Mouse (Mus musculus): ENCODE results near the gene Il2rb.

Gene Il2rb

DNA sequence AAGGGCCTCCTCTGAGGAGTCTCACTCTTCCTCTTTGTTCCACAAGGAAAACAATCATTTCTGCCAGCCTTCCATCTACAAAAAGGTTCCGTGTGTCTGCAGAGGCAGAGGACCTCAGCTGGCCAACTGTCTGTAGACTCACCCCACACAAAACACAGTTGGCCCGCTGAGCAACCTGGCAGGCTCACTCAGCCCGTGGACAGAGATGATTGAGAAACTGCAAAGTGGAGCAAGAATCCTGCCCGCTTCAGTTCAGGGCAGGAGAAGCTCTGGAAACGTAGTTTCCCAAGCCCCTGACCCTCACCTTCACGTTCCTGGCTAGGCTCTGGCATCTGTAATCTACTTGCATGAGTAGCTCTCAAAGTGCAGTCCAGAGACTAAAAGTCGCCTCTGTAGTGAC lies 48.0 kb downstream of the Il2rb start:
- no peak for DNase-seq

DNA sequence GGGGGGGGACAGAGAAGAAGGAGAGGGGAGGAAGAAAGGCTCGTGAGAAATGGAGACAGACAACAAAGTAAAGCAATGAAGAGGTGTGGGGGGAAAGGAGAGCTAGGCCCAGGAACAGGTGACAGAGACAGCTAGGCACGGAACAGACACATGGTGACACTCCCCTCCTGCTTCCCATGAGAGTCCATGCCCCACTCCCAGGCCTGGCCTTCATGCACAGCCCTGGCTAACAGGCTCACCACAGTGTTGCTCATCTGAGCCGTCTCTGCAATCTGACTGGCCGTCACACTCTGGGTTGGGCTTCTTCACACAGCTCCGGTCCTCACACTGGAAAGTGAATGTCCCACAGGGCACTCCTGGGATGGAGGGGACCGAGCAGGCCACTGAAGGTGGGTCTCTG lies 51.2 kb downstream of the Il2rb start:
- DNase-seq, result no peak

DNA sequence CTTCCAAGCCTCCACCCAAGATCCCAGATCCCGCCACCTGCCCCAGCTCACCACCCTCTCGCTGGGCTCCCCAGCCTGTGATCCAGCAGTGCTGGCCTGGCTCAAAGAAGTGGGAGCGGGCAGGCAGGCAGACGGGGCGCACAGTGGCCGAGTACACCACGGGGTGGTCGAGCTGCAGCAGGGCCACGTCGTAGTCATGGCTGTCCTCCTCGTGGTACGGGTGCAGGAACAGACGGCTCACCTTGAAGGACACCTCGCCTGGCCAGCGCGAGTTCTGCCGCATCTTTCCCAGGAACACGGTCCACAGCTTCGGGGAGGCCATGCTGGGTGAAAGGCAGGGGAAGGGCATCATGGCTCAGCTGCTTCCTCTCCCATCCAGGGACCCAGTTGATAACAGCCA lies 52.8 kb downstream of the Il2rb start:
- no peak for DNase-seq

DNA sequence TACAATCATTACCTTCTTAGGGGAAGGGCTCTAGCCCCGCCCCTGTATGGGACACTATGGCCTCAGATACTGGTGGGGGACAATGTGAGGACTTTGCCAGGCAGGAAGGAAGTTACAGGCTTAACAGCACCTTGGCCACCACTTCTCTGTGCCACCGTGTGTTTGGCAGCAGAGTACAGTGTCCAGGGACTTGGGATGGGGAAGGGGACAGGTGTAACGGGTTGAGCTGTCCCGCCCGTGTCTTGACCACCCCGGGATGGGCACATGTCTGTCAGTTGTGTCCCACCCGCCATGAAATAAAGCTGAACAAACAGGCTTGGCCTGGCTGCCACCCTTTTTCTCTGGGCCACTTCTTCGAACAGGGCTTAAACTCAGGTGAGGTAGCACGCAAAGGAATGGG lies 56.1 kb downstream of the Il2rb start:
- DNase-seq, result no peak

DNA sequence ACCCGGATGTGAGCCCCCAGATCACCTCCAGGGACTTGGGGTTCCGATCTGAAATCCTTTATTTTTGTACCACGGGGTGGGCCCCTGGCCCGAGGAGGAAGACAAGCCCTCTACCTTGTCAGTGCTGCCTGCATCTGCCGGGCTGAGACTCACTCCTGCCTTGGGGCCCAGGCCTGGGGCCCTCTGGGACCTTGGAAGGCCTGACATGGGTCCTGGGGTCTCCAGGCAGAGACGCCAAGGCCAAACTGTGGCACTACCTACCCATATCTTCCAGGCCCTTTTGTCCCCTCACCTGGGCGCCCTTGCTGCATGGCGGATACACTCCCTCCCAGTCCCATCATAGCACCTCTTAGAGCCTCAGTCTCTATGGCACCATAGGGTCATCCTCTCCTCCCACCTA lies 56.6 kb downstream of the Il2rb start:
- no peak for DNase-seq

DNA sequence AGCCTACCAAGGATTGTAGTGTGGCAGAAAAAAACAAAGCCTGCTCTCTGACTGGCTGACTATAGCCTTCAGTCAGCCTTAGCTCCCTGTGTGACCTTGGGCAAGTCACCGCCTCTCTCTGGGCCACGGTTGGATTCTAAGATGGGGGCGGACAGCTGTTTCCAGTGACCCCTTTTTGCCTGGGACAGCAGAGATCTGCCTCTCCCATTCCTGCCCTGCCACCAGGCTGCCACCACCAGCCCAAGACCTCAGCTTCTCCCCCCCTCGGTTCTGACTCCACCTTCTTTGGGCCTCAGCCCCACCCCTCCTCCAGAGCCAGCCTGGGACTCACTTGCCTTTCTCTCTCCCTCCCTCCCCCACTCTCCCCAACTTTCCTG lies 57.1 kb downstream of the Il2rb start:
- no peak for DNase-seq

DNA sequence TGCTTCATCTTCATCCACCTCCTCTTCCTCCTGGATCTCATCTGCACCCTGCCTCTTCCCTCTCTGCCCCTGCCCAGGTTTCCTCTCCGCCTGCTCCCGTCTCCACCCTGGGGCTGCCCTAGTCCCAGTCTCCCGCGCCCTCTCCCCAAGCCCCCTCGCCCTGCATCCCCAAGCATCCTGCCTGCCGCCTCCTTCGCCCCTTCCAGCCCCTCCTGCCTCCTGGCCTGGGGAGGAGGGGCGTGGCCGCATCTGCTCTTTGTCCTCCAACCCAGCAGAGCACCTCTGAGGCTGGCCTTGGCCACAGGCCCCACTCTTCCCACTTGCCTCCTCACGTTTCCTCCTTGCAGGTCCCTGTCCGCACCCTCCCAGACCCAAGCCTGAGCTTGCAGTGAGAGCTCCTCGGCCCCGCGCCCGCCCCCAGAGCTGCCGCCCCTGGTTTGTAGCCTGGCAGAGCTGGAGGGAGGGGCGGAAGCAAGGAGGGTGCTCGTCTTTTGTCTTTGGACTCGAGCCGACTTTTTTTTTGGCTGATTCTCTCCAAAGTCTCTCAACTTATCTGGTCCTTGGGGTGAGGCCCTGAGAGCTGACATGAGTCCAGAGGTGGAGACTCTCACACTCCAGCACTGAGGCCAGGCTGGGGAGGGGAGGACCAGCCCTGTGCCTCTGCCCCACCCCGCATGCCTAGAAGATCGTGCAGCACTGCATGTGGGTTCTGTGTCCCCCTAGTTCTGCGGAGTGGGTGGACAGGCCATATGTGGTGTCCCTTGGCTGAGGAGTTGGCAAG lies 57.6 kb downstream of the Il2rb start:
- peak; percentile 55 to 67 for DNase-seq

DNA sequence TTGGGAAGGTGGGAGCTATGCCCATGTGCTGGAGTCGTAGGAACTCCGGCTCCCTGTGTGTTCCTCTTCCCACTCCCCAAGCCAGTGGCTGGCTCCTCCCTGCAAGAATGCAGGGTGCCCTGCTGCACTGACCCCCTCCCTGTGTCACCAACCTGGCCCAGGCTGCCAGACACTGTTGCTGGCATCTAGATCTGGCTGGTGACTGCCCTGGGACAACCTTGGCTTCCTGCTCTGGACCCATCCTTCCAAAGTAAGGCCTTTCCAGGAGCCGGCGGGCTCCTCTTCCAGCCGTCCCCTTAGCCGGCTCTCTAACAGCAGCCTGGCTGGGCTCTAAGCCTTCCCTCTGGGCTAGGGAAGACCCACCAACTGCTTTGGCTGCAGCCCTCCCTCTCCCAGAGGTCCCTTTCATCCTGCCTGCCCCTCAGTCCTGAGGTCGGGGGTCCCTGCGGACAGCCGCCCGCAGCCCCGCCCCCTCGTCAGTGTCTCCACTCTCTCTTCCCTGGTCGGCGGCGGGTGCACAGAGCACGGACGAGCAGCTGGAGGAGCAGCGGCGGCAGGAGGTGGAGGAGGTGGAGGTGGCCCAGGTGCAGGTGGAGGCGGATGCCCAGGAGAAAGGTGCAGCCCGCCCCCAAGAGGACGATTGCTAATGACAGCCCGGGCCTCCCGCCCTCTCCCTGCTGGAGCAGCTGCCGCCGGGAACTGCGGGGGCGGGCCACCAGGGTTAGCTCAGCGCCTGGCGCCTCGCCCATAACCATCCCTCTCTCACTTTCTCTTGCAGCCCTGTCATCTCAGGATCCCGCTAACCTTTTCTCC lies 58.5 kb downstream of the Il2rb start:
- peak; percentile 95 to 96 for DNase-seq

DNA sequence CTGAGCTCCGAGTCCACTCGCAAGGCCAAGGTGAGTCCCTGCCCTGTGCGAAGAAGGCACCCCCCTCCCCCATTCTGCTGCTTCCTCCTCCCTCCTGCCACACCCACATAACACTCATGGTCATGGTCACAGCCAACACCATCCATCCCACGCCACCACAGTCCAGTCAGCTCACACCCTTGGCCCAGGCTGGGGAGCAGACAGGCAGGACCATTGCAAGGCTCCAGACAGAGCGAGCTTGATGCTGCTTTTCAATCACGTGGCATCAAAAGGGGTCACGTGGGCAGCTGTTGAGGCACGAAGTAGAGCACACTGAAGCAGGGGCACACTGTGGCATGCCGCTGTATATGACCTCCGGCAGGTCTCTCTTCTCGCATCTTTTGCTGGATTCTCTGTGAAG lies 59.4 kb downstream of the Il2rb start:
- DNase-seq, result peak in 1 of 2 experiments; percentile 33

DNA sequence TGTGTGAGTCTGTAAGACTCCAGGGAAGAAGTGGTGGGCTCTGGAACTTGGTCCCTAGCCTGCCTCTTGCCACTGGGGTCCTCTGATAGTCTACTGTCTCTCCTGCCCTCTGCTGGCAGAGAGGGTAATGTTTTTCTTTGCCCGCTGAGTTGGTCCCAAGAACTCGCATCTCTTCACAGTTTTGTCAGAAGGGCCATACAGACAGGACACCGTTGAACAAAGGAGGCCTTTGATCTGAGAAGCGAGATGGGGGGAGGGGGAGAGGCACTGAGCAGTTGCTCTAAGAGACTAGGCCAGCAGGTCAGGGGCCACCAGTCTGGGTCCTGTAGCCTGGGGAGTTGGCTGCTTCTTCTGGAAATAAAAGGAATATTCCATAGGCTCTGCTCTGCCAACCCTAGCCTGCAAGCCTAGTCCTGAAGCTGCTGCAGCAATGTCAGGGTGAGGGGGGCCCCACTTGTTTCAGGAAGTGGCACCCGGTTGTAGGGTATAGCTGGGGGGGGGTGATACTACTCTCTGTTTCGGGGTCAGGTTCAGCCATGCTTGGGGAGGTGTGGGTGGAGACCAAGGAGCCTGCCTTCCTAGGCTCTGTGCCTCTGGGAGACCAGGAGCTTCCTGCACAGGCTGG lies 60.1 kb downstream of the Il2rb start:
- peak; percentile 51 to 60 for DNase-seq

DNA sequence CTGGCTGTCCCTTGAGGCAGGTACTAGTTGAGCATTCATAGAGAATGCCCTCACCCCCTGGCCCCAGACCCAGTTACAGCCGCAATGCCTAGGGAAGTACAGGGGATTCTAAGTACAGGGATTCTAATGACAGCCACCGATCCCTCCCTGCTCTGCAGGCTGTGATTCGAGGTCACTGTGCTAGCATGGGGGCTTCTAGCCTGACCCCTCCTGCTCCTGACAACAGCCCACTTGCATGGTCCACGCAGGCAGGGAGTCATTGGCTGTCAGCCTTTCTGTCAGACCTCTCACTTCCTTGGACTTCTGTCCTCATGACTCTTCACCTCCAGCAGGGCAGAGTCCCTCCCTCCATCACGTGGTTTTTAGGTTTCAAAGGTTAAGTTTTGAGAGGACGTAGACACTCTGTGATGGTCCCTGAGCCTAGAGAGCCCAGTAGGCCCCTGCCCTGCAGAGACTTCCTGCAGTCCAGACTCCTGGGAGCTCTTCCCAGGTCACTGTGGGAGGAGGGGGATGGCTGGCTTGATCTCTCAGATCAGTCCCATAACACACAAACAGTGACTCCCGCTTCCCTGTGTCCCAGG lies 63.4 kb downstream of the Il2rb start:
- no peak for DNase-seq

DNA sequence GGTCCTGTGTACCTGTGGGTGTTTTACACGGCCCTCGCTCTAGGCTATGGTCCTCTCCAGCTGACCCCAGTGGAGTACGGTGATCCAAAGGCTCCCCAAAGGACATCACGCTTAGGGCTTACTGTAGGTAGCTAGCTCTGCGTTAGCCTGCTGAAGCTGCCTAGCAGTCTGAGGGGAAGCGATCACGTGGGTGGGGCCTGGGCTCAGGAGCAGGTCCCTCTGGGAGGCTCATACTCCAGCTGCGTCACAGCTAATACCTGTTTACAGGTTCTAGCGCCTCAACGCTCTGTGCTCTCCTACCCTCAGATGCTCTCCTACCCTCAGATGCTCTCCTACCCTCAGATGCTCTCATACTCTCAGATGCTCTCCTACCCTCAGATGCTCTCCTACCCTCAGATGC lies 64.2 kb downstream of the Il2rb start:
- DNase-seq, result peak in 1 of 2 experiments; percentile 9

DNA sequence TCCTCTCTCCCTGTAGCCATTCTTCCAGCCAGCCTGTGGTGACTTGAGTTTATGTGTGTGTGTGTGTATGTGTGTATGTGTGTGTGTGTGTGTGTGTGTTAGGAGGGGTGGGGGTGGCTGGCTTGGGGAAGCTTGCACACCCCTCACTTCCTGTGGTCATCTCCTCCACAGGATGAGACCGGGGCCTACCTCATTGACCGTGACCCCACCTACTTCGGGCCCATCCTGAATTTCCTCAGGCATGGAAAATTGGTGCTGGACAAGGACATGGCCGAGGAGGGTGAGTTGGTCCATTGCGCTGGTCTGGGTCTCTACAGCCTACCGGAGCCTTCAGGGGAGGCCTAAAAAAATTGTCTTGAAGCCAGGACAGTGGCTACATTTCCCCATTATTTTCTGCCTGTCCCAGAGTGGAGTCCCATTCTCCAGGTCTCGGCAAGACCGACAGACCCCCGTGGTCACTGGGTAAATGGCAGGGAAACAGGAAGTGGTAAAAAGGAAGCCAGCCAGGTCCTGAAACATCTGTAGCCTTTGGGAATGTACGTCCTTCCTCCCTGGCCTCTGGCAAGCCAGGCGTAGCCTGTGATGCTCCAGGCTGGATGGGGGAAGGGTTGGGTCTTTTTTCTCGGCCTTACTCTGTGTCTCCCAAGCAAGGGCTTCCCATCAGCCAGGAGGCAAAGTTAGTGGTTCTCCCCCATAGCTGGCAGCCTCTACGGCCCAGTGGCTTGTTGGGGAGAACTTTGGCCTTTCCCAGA lies 65.0 kb downstream of the Il2rb start:
- DNase-seq, result peak; percentile 8 to 11
